Mouse (Mus musculus): ENCODE measurements around the gene Dennd1a.

- TF ChIP-seq CTCF (IDR thresholded peaks at IDR 0.05; ENCODE audit: control insufficient read depth, insufficient read depth, insufficient replicate concordance, low read depth, low read length) (no peak), POLR2A (IDR thresholded peaks at IDR 0.05; ENCODE audit: control insufficient read depth, low read depth, low read length) (no peak)
Measured at GRCm38 (mm10) chr2:37756220-37756930, 530.8 kb downstream of the Dennd1a start.
